39 mouse cellular contexts compared by ENCODE assay signal in genomic region chr5:65293627-65294026, GRCm38 (mm10). TPM values are rescaled to one million over a fixed set of nuclear protein-coding genes. Genes with fewer than 3 reads are reported as not detected.
"Had no signal": no experiment of that assay in that cellular context is flagged by ENCODE, and none has a peak within 500 bp of the region (broad histone marks: within the 10 kb centered on the region; RNA-seq: fewer than 3 reads in every experiment).

No protein-coding gene starts in this region.

- H3K4me1 ChIP-seq: heart, embryonic 15.5 days; hindbrain, embryonic 10.5 days; hindbrain, embryonic 12.5 days; hindbrain, embryonic 13.5 days; hindbrain, embryonic 15.5 days; intestine, embryonic 15.5 days; kidney, embryonic 15.5 days had no signal

- ATAC-seq: hindbrain, embryonic 16.5 days; hindbrain, postnatal 0 days; inflammation-experienced regulatory T-cells, adult 6 months; intestine, postnatal 0 days had no signal

- H3K9ac ChIP-seq: heart, embryonic 12.5 days; heart, embryonic 13.5 days; heart, embryonic 15.5 days; hindbrain, embryonic 12.5 days; hindbrain, embryonic 13.5 days; hindbrain, embryonic 14.5 days; hindbrain, embryonic 15.5 days; intestine, embryonic 15.5 days; kidney, embryonic 15.5 days had no signal

- H3K27ac ChIP-seq: heart, embryonic 10.5 days; heart, embryonic 13.5 days; heart, embryonic 15.5 days; hindbrain, embryonic 10.5 days; hindbrain, embryonic 12.5 days; hindbrain, embryonic 13.5 days; hindbrain, embryonic 14.5 days; hindbrain, embryonic 15.5 days; hindbrain, postnatal 0 days; intestine, embryonic 15.5 days; kidney, embryonic 15.5 days; kidney, postnatal 0 days; layer of hippocampus, adult 2 months had no signal

- H3K9me3 ChIP-seq: heart, embryonic 10.5 days; heart, embryonic 12.5 days; heart, embryonic 13.5 days; heart, embryonic 15.5 days; hindbrain, embryonic 10.5 days; hindbrain, embryonic 12.5 days; hindbrain, embryonic 13.5 days; hindbrain, embryonic 15.5 days; intestine, embryonic 15.5 days; kidney, embryonic 15.5 days had no signal

- H3K4me2 ChIP-seq: heart, embryonic 11.5 days; heart, embryonic 12.5 days; heart, embryonic 13.5 days; heart, embryonic 15.5 days; hindbrain, embryonic 12.5 days; hindbrain, embryonic 13.5 days; hindbrain, embryonic 14.5 days; hindbrain, embryonic 15.5 days; intestine, embryonic 15.5 days; kidney, embryonic 15.5 days had no signal

- H3K4me3 ChIP-seq: heart, embryonic 10.5 days; heart, embryonic 12.5 days; heart, embryonic 13.5 days; heart, embryonic 15.5 days; hindbrain, embryonic 10.5 days; hindbrain, embryonic 12.5 days; hindbrain, embryonic 13.5 days; hindbrain, embryonic 15.5 days; intestine, embryonic 15.5 days; kidney, embryonic 15.5 days; layer of hippocampus, adult 2 months had no signal

- H3K27me3 ChIP-seq: heart, embryonic 12.5 days; heart, embryonic 13.5 days; heart, embryonic 15.5 days; hindbrain, embryonic 12.5 days; hindbrain, embryonic 13.5 days; hindbrain, embryonic 15.5 days; intestine, embryonic 15.5 days; kidney, embryonic 15.5 days had no signal

- DNase-seq: heart, postnatal 10 days; heart, postnatal 14 days; heart, postnatal 4 days; kidney, adult 11 months; kidney, adult 18-20 months; kidney, adult 2 months; kidney, adult 8-10 months; kidney, adult 9 months; kidney, postnatal 10 days; kidney, postnatal 14 days; kidney, postnatal 25 days; kidney, postnatal 36 days; kidney, postnatal 4 days; layer of hippocampus, adult 9-11 months; layer of hippocampus, postnatal 36 days had no signal

RNA-seq across cellular contexts. Expression of gene Klb, which starts 54.5 kb away (rescaled TPM):
- total RNA-seq: hematopoietic stem cell, adult 5-6 weeks; hindbrain, postnatal 0 days had no signal
- polyA plus RNA-seq: heart, embryonic 14.5 days; heart, embryonic 15.5 days; heart, embryonic 16.5 days; heart, postnatal 0 days; hindbrain, embryonic 10.5 days; hindbrain, embryonic 11.5 days; hindbrain, embryonic 12.5 days; inflammation-experienced regulatory T-cells, adult 6 months; kidney, embryonic 14.5 days had no signal
